Mouse (Mus musculus) cerebellum, postnatal 10 days (tissue): Measurements from ENCODE around the gene Prokr2.

Experiments used
- DNase-seq, 2 experiments: peaks; one replicate each; pipeline ENCODE4 v3.0.0; 2021; ENCODE audit warnings: mixed read lengths in 2 of 2

Gene Prokr2

DNA sequence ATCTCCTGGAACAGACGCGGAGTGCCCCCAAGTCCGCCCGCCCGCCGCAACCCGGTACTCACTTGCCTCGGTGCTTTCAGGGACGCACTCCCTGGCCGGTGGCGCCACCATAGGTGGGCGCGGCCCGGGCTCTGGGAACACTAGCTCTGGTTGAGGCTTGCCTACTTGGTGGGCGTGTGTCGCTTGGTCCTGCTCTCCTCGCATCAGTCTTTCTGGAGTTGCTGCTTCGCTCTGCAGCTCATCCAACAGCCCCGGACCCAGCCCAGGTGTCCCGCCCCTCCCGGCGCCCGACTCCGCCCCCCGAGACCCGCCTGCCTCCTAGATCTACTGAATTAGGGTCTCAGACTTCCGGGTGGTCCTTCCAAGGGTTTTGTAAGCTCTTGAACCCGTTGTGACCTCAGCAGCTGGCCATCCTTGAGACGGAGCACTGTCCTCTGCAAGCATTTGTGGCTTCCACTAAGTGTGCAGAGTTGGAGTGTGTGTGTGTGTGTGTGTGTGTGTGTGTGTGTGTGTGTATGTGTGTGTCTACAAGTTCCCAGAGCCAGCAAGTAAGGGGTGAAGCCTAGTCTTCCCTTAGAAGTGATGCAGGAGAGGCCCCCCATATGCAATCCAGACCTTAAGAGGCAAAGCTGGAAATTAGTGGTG lies at the start of gene Prokr2:
TSS of gene Prokr2 (minus strand) at position 254 of the 645 bp plus-strand sequence.
- DNase-seq, result peak; percentile 31 to 35

DNA sequence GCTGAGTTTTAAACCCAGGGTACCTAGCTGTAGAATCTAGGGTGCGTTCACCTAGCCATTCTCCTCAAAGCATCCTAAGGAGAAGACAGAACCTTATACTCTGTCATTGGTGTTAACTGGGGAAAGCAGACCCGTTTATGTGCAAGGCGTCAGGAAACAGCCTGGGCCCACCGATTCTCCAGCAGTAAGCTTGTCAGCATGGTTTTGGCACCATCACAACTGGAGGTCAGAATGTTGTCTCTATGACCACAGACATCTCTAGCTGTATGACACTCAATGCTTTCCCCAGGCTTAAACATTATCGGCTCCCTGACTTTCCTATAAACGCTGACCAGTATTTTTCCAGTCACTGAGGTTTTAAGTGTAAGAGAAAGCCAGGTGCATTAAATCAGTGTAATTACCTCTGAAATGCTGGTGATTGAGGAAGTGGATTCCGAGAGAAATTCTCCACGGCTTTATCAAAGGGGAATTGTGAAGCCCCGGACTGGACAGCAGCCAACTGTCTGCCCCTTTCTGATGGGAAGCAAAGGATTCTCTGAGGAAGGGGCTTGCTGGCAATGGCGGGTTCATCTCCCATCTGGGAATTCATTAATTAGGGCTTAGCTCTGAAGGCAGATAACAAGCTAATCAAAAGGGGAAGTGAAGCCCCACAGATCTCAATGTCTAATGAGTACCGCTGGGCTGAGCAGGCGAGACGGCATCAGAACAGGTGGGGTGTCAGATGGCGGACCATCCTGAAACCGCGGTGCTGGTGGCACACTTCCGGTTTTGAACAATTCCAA lies 42.1 kb upstream of the Prokr2 start:
- peak; percentile 67 to 71 for DNase-seq

DNA sequence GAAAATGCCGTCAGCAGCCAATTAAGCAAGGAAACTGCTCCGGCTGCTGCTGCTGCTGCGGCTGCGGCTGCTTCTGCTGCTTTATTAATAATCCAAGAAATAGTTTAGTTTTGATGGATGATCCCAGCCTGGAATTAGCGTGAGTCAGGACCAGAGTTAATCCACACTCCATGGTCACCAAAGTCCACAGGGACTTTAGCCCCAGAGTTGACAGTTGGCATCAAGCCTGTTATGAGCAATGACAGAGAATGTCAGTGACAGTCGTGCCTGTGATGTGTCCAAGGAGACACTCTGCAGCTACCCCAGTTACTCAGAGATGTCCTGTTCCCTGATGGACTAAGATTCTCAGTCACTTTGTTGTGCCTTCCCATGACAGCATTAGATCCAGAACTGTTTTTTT lies 40.3 kb upstream of the Prokr2 start:
- no peak for DNase-seq

DNA sequence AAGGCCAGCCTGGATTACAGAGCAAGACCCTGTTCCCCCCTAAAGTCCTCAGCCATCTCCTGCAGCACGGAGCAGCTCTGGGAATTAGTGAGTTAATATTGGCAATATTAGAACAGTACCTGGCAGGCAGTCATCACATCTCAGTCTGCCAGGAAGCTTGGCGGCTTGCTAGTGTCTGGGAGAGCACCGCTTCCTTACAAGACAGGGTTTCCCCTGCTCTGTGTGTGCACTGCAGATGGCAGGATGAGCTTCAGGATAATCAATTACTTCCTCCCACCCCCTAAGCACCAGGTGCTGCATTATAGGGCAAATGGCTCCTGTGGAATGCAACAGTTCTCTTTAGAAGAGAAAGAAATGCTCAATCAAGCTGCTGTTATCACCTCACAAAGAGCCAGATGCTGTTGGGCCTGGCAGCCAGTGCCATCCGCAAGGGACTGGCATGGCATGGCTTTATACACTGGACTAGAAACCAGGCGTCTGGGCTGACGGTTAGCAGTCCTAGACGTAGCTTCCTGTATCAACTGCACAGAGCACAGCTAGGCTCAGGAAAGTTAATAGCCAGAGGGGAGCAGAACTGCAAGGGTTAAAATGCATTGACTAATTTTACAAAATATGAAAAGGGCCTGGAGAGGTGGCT lies 38.3 kb upstream of the Prokr2 start:
- peak; percentile 72 to 77 for DNase-seq

DNA sequence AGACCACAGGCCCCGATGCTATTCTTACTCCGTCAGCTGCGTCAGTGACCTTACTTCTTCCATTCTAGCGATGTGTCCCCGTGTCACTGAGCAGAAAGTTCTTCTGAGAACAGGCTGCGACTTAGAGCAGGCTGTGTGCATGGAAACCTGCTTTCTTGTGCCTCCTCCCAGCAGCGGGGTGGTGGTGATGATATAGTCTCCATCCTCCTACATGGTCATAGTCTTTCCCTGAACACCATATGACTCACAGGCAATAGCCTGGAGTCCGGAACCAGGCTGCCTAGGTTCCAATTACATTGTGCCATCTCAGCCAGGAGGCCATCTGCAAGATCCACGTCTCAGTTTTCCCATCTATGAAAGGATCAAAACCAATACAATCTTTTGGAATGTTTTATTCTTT lies 37.6 kb upstream of the Prokr2 start:
- peak; percentile 8 to 18 for DNase-seq

DNA sequence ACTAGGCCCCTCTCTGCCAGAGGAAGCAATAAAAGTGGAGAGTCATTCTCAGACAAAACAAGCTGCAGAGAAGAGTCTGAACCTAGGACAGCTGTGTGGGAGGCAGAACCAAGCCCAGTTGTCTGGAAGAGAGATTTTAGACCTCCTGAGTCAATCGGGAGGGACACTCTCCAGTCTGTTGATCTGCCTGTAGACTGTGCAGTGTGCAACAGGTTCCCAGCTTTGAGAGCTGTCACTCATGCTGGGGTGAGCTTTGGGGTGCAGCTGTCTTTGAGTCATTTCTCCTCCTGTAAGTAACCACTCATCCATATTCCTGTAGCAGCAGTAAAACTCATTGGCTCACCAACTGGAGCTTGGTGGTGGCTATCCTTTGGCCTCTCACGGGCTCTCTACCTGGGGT lies 33.2 kb upstream of the Prokr2 start:
- DNase-seq, result no peak

DNA sequence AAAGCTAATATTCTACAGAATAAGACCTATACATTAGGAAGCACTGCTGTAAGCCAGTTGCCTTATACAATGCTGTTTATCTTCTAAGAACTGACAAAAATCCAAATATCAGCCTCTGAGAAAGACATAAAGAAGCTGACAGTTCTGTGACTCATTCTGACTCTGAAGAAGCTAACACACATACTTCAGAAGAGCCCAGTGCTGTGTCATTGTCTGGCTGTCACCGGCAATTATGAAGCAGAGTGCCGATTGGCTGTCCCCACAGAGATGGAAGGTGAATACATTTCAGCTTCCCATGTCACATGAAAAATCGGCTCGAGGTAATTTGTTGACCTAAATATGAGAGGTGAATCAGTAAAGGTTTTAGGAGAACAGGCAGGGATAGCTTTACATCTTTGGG lies 24.9 kb upstream of the Prokr2 start:
- no peak for DNase-seq

DNA sequence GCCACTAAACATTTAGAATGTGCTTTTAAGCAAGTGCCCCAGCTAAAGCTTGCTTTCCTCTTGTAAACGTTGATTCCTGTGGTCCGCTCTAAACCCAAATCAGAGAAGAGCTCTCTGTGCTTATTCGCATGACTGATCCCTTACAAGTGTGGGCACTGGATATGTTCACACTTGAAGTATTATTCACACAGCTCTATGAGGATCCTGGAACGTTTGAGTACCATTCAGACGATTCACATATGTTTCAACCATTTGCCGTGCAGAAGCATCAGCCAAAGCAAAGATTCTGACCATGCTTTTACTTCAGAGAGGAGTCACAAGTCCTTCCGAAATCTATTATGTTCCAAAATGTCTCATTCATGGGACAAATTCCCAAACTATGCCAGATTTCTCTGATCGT lies 12.9 kb upstream of the Prokr2 start:
- DNase-seq, result no peak

DNA sequence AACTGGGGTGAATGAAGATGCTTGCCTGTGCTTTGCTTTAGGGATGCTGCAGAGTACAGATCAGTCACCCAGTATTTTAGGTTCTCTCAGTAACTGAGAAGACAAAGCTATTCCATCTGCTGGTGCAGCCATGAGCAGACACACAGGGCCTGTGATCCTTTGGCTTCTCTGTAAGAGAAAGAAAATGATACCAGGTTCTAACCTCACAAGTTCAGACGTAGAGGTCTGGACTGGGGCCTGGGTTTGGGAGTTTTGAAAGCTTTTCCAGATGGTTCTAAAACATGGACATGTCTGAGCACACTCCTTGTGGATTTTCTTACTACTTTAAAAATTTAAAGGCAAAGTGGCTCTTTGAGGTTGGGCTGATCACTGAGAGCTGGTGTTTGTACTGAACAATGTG lies 10.5 kb upstream of the Prokr2 start:
- DNase-seq, result no peak

DNA sequence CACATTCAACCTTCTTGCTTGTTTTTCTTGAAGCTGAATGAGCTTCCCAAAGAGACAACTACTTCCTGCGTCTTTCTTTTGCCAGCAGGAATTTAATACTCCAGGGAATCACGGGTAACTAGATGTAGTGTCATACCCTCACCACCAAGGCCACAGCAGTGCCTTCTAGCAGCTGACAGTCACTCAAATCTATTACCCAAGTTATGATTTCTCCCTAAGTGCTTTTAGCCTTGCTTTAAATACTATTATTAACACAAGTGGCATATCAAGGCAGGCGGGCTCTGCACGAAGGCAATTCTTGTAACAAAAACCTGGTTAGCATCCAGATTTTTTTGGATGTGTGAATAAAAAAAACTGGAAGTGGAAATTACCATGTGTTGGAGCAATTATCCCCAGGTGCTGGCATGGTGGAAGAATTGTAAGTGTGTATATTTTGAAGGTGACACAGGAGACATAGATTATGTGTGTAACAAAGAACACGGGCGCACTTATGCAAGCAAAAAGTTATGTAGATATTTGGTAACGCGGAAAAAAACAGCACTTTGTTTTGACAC lies 5.4 kb upstream of the Prokr2 start:
- DNase-seq, result no peak

DNA sequence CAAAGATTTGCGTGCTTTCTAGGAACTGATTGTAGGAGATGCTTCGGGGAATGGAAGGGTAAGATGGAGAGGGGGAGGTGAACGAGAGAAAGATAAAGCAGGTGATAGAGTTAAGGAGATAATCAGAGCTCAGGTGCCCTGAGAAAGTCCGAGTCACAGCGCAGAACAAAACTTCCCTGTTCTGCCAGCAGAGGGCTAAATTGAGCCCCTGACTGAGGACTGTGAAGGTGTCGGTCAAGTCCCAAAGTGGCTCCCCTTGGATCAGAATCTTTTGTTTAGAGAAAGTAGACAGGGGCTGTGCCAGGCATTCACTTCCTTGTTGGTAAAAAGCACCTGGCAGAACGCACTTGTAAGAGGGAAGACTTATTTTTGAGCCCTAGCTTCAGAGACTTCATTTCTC lies 4.3 kb upstream of the Prokr2 start:
- peak; percentile 61 to 67 for DNase-seq

DNA sequence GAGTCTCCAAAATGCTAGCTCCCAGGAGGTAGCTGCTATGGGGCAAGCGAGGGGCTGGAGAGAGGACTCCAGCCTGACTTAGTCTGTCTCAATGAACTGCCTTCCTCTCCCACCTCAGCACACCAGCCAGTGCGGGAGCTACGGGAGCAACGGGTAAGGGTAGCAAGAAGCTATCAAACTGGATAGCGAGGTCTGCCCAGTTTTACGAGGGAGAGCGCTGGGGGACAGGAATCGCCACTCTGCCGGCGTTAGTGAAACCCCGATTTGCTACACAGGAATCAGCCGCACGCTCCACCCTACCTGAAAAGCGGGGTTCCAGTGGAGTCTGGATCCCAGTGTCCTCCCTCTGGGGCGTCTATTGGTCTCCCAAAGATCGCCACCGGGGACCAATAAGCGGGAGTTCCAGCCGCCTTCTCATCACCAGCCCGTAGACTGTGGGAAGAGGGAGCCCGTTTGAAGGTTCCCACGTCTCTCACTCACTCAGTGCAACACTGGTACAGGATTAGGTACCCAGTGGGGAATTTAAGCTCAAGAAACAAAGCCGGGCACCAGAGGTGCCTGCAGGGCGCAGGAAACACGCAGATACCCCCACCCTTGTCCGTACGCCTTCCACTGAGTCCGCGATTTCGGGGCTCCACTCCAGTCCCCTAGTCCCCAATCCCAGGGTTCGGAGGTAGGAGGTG lies 595 bp downstream of the Prokr2 start:
- peak; percentile 19 to 27 for DNase-seq

DNA sequence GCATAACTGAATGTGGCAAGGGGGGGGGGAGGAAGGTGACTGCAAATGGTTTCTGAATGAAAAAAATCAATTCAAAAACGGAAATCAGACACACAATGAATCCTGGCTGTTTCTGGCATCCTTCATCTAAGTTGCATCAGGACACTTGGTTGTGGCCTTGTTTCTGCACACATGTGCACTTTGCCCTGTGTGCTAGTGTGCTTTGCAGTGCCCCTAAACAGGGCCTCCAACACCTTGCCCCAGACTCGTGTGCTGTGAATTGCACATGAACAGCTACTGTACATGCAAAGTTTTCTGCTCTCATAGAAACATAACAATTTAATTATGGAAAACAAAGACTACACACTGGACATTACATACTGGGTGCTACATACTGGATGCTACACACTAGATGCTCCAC lies 2.9 kb downstream of the Prokr2 start:
- DNase-seq, result no peak

DNA sequence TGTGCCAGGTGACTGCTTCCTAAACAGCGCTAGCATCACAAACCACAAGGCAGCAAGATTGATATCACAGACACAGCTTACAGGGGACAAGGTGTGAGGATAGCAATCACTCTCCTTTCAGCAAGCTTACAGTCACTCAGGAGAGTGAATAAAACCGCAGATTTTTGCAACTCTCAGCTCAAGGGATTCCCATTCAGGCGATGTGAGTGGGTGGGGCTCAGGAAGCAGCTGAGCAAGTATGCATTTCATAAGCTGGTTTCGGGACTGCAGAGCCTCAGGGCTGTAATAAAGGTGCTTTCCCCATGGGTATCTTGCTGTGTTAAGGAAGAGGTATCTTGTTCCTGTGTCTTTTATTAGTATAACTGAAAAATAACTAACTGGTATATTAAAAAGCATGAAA lies 5.6 kb downstream of the Prokr2 start:
- DNase-seq, result no peak

DNA sequence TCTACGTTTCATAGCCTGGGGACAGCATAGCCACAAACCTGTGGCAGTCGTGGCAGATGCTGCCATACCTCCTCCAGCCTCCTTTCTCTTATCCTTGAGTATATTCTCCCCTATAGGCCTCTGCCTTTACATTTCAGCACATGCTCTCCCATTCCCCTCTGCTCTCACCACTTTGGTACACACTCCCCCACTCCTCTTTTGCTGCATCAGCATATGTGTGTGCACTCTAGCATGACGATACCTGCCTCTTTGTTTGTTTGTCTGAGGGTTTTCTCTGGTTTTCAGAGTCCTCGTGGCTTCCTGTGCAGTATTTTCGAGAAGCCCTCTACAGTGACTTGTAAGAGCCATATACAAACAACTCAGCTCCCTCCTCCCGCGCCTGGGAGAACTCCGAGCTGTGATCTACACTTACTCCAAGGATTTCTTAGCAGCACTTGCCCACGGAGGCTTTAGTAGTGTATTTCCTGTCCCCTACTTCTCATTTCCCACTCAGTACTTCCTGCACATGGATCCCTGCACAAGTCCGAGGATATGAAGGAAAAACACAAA lies 6.6 kb downstream of the Prokr2 start:
- DNase-seq, result no peak

DNA sequence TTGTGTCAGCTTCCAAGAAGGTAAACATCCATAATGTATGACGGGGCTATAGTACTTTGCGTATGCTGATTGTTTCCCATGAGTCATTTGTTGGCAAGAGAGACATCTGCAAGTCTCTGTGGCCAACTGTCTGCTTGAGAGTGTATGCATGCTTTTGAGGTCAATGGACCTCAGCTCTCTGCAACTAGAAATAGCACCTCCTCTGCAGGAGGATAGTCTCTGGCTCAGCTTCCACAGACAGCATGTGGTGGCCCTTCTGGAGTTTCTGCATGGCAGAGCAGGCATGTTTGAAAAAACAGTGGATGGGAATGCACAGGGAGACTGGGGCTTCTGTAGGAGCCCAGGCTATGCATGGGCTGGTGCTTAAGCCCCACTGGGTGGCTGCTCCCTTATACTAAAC lies 7.8 kb downstream of the Prokr2 start:
- DNase-seq, result peak; percentile 23 to 41

DNA sequence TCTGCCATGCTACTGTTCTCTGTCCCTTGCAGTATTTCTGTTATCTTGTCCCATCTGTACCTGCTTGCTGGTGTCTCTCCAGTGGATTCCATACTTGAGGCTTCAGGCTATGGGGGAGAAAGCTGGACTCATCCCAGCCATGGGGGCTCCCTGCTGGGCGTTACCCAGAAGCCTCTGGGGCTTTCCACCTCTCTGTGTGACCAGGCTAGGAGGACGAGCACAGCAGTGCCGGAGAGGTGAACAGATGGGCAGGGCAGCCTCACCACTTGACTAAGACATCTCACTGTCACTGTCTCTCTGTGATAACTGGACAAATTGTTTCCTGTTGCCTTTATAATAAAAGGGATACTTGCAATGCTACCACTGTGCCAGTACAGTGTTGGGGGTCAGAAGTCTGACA lies 9.5 kb downstream of the Prokr2 start:
- peak; percentile 45 to 52 for DNase-seq

DNA sequence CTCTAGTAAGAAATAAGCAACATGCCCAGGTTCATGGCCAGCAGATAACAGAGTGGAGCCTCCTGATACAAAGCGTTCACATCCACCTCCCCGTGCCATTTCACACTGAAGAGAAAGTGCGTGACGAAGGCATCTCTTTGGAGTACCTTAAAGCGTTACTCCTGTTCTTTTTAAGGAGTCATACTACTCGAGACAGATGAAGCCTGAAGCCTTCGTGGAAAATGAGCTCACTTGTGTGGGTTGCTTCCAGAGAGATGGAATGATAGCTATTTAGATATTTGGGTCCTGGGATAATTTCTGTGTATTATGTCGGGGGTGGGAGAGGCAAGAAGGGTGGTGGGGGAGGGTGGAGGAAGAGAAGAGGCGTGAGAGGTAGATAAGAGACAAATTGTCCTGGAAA lies 10.1 kb downstream of the Prokr2 start:
- DNase-seq, result no peak

DNA sequence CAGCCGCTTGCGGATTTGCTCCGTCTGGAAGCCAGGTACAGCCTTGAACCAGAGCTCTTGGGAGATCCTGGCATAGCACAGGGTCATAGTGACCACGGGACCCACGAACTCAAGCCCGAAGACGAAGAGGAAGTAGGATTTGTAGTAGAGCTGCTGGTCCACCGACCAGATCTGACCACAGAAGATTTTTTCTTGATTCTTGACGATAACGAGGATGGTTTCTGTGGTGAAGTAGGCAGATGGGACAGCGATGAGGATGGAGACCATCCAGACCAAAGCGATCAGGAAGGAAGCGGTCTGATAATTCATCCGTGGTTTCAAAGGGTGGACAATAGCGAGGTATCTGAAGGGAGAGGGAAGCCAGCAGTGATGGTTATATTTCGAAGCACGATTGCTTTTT lies 11.5 kb downstream of the Prokr2 start:
- no peak for DNase-seq

DNA sequence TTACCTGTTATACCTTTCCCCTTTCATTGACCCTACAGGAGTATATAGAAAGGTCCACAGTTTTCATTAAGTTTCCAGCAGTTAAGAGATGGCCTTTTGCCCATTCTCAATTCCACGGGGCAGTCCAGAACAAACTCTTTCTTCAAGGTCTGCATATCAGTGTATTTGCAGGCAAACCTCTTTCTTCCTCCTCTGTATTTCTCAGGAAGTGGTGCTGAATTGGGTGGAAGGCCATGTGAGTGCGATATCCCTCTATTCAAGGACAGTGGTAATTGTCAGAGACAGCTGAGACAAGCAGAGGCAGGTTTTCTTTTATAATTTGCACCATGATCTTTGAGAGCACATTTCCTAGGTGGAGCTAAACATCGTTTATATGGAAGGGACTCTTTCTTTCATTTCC lies 16.8 kb downstream of the Prokr2 start:
- DNase-seq, result no peak

DNA sequence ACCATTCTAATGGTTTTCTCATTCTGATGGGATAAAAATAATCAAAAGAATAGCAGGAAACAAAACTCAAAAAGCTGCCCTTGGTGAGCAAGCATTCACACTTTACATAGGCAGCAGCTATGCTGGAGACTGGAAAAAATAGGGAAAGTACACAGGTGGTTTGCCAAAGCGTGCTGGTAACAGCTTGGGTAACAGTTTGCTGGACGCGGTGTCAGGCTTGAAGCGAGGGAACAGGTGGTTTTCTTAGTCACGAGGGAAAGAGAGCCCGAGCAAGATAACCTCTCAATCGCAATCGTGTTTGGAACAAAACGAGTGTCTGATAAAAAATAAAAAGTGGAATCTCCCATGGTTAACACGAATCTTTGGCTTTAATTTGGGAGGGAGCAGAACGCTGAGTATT lies 41.4 kb downstream of the Prokr2 start:
- peak; percentile 6 to 10 for DNase-seq

DNA sequence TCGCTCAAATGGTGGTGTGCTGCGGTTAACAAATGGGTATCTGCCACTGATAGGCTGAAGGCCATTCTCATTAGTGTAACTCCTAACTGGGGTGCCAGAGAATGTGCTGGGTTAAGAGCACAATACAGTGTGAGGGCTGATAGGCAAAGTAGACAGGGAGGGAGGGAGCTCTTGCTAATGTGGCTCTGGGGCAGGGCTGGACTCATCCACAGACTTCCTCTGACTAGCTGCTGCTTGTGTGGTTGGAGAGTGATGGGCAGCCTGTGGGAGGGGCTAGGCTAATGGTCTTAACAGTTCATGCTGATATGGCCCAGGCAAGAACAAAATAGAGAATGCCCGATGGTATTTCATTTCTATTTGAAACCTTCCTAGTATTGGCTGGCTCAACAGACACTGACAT lies 44.0 kb downstream of the Prokr2 start:
- no peak for DNase-seq

DNA sequence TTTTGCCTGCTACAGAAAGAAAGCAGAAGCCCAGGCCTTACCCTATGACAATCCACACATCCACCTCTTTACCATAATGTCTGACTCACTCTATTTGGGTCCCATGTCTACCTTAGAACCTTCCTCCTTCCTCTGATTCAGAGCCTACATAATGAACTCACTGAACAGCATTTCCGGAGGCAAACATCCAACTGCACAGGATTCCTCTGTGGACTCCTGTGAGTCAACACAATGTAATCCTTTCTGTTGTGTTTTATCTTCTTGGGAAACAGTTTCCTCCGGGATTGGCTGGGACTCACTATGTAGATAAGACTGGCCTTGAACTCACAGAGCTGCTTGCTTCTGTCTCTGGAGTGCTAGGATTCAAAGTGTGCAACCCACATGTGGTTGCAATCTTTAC lies 44.9 kb downstream of the Prokr2 start:
- no peak for DNase-seq
